Mouse (Mus musculus) cerebellum, adult 2 months (tissue): ENCODE measurements at regions not wholly inside any gene's neighbourhood (a gene's known extent, or its start where the extent isn't known, plus 50 kb on each side); places are given as distances from the start of the nearest gene placed in this dataset.

Experiments used
- DNase-seq, 2 experiments: peaks; one replicate each; pipeline ENCODE4 v3.0.0; 2021
- H3K27ac ChIP-seq: fragments of 200-500 bp; 2 replicates; pipeline ENCODE4 v1.5.1; 2012; ENCODE audit warnings: low read length, control low read depth, inconsistent platforms; ENCODE audit not compliant: insufficient read depth
- H3K27me3 ChIP-seq: fragments of 200-500 bp; 2 replicates; pipeline ENCODE4 v1.6.1; 2012; ENCODE audit warnings: inconsistent platforms, mild to moderate bottlenecking, low read length, moderate library complexity; ENCODE audit not compliant: control insufficient read depth, insufficient read depth
- H3K4me1 ChIP-seq: fragments of 200-500 bp; 2 replicates; pipeline ENCODE4 v1.6.1; 2011; ENCODE audit warnings: low read length; ENCODE audit not compliant: control insufficient read depth, insufficient read depth
- H3K4me3 ChIP-seq: fragments of 200-500 bp; replicated peaks from 2 replicates; pipeline ENCODE3; 2011; ENCODE audit warnings: mild to moderate bottlenecking, low read depth, low read length, control low read depth; ENCODE audit not compliant: insufficient read depth
- CTCF ChIP-seq: fragments of 200-500 bp; IDR thresholded peaks from 2 replicates; pipeline ENCODE4 v1.5.1; 2011; ENCODE audit warnings: low read depth, mild to moderate bottlenecking, control low read depth, low read length, moderate library complexity, borderline replicate concordance; ENCODE audit not compliant: insufficient read depth
- POLR2A ChIP-seq: fragments of 200-500 bp; IDR thresholded peaks from 2 replicates; pipeline ENCODE4 v1.6.1; 2011; ENCODE audit warnings: low read length, control low read depth, borderline replicate concordance; ENCODE audit not compliant: insufficient read depth
- WGBS: fragments of 180-500 bp; shearing (Covaris S2); methylation state at CpG from one replicate; pipeline ENCODE4 v1.1.7; 2018; 5-methylcytosine and 5-hydroxymethylcytosine counted together

DNA sequence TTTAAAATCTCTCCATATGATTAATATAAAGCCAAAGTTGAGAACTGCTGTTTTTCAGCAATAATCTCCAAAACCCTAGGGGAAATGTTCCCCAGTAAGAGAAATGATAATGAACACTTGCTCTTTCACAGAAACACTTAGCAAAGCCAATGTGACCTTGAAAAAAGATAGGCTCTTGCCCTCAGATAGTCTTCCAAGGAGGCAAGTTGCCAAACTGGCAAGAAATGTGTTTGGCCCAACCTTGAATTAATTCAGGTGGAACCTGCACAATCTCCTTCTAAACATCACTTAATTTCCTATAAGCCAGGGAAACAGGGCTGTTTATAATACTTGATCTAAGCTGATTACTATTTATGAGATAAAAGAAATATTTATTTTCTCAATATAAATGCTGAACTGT is 244.0 kb upstream of the Gnaz start:
- Histone ChIP-seq H3K27me3 (no peaks in the 10 kb centered on the region), H3K4me3 (no peak overlapping the region), H3K4me1 (no peaks in the 10 kb centered on the region), H3K27ac (no peak overlapping the region)
- DNase-seq, result no peak
- no peak for TF ChIP-seq CTCF
- TF ChIP-seq POLR2A, result no peak

- no peak overlapping the region for H3K4me3 ChIP-seq
- H3K4me1 ChIP-seq, result no peaks in the 10 kb centered on the region
- no peaks in the 10 kb centered on the region for H3K27me3 ChIP-seq
- WGBS, result 80% methylated on average over 2 of the region's 2 CpGs
- no peak for TF ChIP-seq CTCF
- no peak for TF ChIP-seq POLR2A
- DNase-seq, result no peak
- no peak overlapping the region for H3K27ac ChIP-seq
Observed at GRCm38 (mm10) chr10:74749446-74749845, 217.5 kb upstream of the Gnaz start.

DNA sequence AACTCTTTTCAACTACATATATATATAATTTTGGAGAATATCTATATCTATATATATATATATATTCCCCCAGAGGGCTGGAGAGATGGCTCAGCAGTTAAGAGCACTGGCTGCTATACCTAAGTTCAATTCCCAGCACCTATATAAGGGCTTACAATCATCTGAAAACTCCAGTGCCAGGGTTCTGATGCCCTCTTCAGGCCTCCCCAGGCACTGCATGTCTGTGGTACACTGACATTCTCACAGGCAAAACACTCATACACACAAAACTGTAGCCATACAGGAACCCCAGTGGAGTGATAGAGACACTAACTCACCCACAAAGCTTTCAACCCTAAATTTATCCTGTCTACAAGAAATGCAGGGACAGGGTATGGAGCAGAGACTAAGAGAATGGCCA is 216.1 kb upstream of the Gnaz start:
- TF ChIP-seq POLR2A (no peak), CTCF (no peak)
- H3K27me3 ChIP-seq, result no peaks in the 10 kb centered on the region
- no peak for DNase-seq
- H3K27ac ChIP-seq, result no peak overlapping the region
- H3K4me1 ChIP-seq, result no peaks in the 10 kb centered on the region
- no peak overlapping the region for H3K4me3 ChIP-seq

DNA sequence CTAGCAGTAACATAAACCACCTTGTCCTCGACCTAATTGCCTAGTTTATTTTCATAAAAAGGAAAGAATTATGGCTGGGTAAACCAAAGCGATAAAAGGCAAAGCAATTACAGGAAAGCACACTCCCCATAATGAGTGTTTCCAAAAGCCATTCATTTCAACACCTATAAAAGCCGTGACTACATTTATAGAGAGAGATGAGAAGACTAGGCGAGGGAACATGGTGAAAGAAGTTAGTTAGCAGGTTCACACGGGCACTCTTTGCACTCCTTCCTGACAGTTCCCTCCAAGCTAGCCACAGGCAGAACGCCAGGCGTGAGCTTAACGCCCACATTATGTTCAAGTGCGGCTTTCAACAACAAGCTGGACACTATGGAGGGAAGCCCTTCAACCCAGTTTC is 206.2 kb upstream of the Gnaz start:
- DNase-seq, result no peak
- H3K27ac ChIP-seq, result no peak overlapping the region
- TF ChIP-seq POLR2A, result no peak
- TF ChIP-seq CTCF, result no peak
- H3K4me1 ChIP-seq, result no peaks in the 10 kb centered on the region
- no peak overlapping the region for H3K4me3 ChIP-seq
- H3K27me3 ChIP-seq, result no peaks in the 10 kb centered on the region
- 79% methylated on average over 9 of the region's 9 CpGs for WGBS

DNA sequence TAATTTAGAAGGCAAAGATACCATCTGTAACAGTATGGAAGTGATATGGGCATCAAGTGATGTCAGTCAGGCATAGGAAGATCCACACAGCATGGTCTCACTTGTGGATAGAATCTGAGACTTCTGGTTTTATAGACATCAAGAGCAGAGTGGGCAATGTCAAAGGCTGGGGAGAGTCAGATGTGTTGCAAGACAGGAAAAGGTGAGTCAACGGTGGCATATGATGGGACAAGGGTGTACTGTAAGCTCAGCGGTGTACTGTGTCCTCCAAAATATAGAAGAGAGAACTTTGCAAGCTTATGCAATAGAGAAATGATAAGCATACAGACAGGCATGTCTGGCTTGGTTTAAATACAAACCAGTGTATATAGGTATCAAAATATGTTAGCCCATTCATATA is 177.7 kb upstream of the Gnaz start:
- H3K27ac ChIP-seq, result no peak overlapping the region
- no peak overlapping the region for H3K4me3 ChIP-seq
- H3K4me1 ChIP-seq, result no peaks in the 10 kb centered on the region
- no peak for DNase-seq
- WGBS, result 97% methylated on average over 2 of the region's 2 CpGs
- H3K27me3 ChIP-seq, result no peaks in the 10 kb centered on the region
- TF ChIP-seq POLR2A (no peak), CTCF (no peak)

DNA sequence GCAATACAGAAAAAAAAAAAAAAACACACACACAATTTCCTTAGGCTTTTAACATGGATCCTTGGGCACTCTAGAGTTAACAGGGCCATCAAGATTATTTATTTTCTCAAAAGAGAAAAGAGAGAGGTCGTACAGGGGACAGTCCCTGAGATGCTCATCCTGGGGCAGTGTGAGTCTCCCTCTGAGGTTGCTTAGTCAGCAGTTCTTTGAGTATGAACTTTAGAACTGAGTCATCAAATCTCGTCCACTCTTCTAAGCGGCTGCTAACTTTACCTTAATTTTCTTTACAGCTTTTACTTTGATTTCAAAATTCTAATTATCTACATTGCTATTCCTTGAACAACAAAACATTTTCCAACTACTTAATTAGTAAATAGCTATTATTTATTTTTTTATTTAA is 177.0 kb upstream of the Gnaz start:
- no peak overlapping the region for H3K27ac ChIP-seq
- no peak for DNase-seq
- no peaks in the 10 kb centered on the region for H3K4me1 ChIP-seq
- H3K27me3 ChIP-seq, result no peaks in the 10 kb centered on the region
- TF ChIP-seq POLR2A (no peak), CTCF (no peak)
- 74% methylated on average over 3 of the region's 3 CpGs for WGBS
- no peak overlapping the region for H3K4me3 ChIP-seq

- H3K27me3 ChIP-seq, result no peaks in the 10 kb centered on the region
- H3K4me1 ChIP-seq, result no peaks in the 10 kb centered on the region
- H3K27ac ChIP-seq, result no peak overlapping the region
- H3K4me3 ChIP-seq, result no peak overlapping the region
- DNase-seq, result no peak
- TF ChIP-seq POLR2A (no peak), CTCF (no peak)
Observed at GRCm38 (mm10) chr10:74823395-74823794, 143.6 kb upstream of the Gnaz start.

- Histone ChIP-seq H3K27me3 (no peaks in the 10 kb centered on the region), H3K27ac (no peak overlapping the region), H3K4me3 (no peak overlapping the region), H3K4me1 (no peaks in the 10 kb centered on the region)
- DNase-seq, result no peak
- WGBS, result 61% methylated on average over 2 of the region's 2 CpGs
- TF ChIP-seq POLR2A, result no peak
- no peak for TF ChIP-seq CTCF
Observed at GRCm38 (mm10) chr10:74834359-74834758, 132.6 kb upstream of the Gnaz start.
